15 mouse cellular contexts compared by ENCODE assay signal in the genomic region with DNA sequence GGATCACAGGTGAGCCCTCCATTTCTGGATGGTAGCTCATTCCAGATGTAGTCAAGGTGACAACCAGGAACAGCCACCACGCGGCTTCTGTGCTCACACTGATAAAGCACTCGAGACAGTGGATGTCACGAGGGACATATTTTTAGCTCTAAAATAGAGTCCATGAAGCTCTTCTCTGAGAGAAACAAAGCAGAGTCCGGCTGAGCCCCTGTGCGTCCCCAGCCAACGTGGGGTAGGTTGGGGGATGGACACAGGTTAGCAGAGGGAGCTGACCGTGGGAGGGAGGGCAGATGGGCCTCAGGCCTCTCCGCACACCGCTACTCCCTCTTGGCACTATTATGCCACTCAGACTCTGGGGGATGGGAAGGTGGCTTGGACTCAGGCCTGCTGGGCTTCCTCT.
"Had no signal": no experiment of that assay in that cellular context is flagged by ENCODE, and none has a peak within 500 bp of the region (broad histone marks: within the 10 kb centered on the region; RNA-seq: fewer than 3 reads in every experiment).

No protein-coding gene starts in this region.

- H3K4me3 ChIP-seq: kidney, embryonic 15.5 days; limb, embryonic 10.5 days; liver, embryonic 13.5 days; lung, embryonic 15.5 days; midbrain, embryonic 13.5 days; myocyte; neural tube, embryonic 15.5 days had no signal

- H3K9me3 ChIP-seq: kidney, embryonic 15.5 days; limb, embryonic 10.5 days; liver, embryonic 13.5 days; lung, embryonic 15.5 days; neural tube, embryonic 15.5 days had no signal

- DNase-seq: kidney, postnatal 14 days; liver, embryonic 13.5 days; liver, postnatal 0 days; lung, postnatal 14 days; right cerebral cortex, adult 18-20 months; right cerebral cortex, postnatal 25 days; thymus, postnatal 4 days had no signal

- H3K4me2 ChIP-seq: kidney, embryonic 15.5 days; liver, embryonic 13.5 days; lung, embryonic 15.5 days; midbrain, embryonic 13.5 days; neural tube, embryonic 15.5 days had no signal

- H3K27ac ChIP-seq: kidney, embryonic 15.5 days; limb, embryonic 10.5 days; liver, embryonic 13.5 days; lung, embryonic 15.5 days; macrophage; midbrain, embryonic 13.5 days; neural tube, embryonic 15.5 days; stomach, postnatal 0 days had no signal

- ATAC-seq: liver, postnatal 0 days; midbrain, embryonic 13.5 days had no signal

- H3K36me3 ChIP-seq: kidney, embryonic 15.5 days; limb, embryonic 10.5 days; liver, embryonic 13.5 days; lung, embryonic 15.5 days; midbrain, embryonic 13.5 days; neural tube, embryonic 15.5 days had no signal

- H3K4me1 ChIP-seq: liver, embryonic 13.5 days; lung, embryonic 15.5 days; neural tube, embryonic 15.5 days had no signal

- H3K27me3 ChIP-seq: kidney, embryonic 15.5 days; liver, embryonic 13.5 days; midbrain, embryonic 13.5 days; neural tube, embryonic 15.5 days had no signal

- H3K9ac ChIP-seq: kidney, embryonic 15.5 days; liver, embryonic 13.5 days; liver, postnatal 0 days; lung, embryonic 15.5 days; midbrain, embryonic 13.5 days; neural tube, embryonic 15.5 days had no signal
